ENCODE assay signal across 21 mouse cellular contexts in genomic region chrX:51102748-51103147, GRCm38 (mm10).
"Had no signal": no experiment of that assay in that cellular context is flagged by ENCODE, and none has a peak within 500 bp of the region (broad histone marks: within the 10 kb centered on the region; RNA-seq: fewer than 3 reads in every experiment).

No protein-coding gene starts in this region.

- H3K9ac ChIP-seq: limb, embryonic 13.5 days; liver, embryonic 12.5 days; liver, embryonic 15.5 days; lung, embryonic 15.5 days had no signal

- H3K27ac ChIP-seq: layer of hippocampus, adult 2 months; limb, embryonic 10.5 days; limb, embryonic 13.5 days; liver, embryonic 12.5 days; liver, embryonic 15.5 days; lung, embryonic 15.5 days had no signal

- H3K36me3 ChIP-seq: limb, embryonic 10.5 days; limb, embryonic 13.5 days; liver, embryonic 12.5 days; liver, embryonic 15.5 days; lung, embryonic 15.5 days had no signal

- H3K4me2 ChIP-seq: limb, embryonic 13.5 days; liver, embryonic 12.5 days; liver, embryonic 15.5 days; lung, embryonic 15.5 days; midbrain, embryonic 11.5 days had no signal

- DNase-seq: kidney, adult 18-20 months; kidney, adult 9 months; kidney, postnatal 14 days; kidney, postnatal 4 days; layer of hippocampus, adult 9-11 months; liver; lung, postnatal 36 days; midbrain, embryonic 14.5 days; right cerebral cortex, adult 18-20 months; right cerebral cortex, postnatal 25 days; spleen, adult 18-20 months; thymus, postnatal 25 days had no signal

- H3K27me3 ChIP-seq: limb, embryonic 13.5 days; liver, embryonic 12.5 days; liver, embryonic 15.5 days; lung, embryonic 15.5 days had no signal

- H3K4me3 ChIP-seq: layer of hippocampus, adult 2 months; limb, embryonic 10.5 days; limb, embryonic 13.5 days; liver, embryonic 12.5 days; liver, embryonic 15.5 days; lung, embryonic 15.5 days; megakaryocyte, embryonic 14.5 days had no signal

- ATAC-seq: hindbrain, embryonic 16.5 days; liver, embryonic 12.5 days had no signal

- H3K9me3 ChIP-seq: limb, embryonic 10.5 days; limb, embryonic 13.5 days; liver, embryonic 12.5 days; liver, embryonic 15.5 days; lung, embryonic 15.5 days; megakaryocyte, embryonic 14.5 days had no signal

- H3K4me1 ChIP-seq: limb, embryonic 10.5 days; limb, embryonic 13.5 days; liver, embryonic 12.5 days; liver, embryonic 15.5 days; lung, embryonic 15.5 days; megakaryocyte, embryonic 14.5 days had no signal
